ENCODE assay signal across 4 mouse cellular contexts in genomic region chr13:110404686-110405085, GRCm38 (mm10). TPM values are rescaled to one million over a fixed set of nuclear protein-coding genes. Genes with fewer than 3 reads are reported as not detected.
"Had no signal": no experiment of that assay in that cellular context is flagged by ENCODE, and none has a peak within 500 bp of the region (broad histone marks: within the 10 kb centered on the region; RNA-seq: fewer than 3 reads in every experiment).

No protein-coding gene starts in this region.

RNA-seq across cellular contexts. Expression of gene Gapt, which starts 47.7 kb away (rescaled TPM):
- polyA plus RNA-seq: limb, embryonic 11.5 days; midbrain, embryonic 16.5 days; midbrain, postnatal 0 days; myocyte had no signal
